Mouse (Mus musculus): ENCODE measurements at regions not wholly inside any gene's neighbourhood (a gene's known extent, or its start where the extent isn't known, plus 50 kb on each side); places are given as distances from the start of the nearest gene placed in this dataset.

- no peak for DNase-seq
Measured at GRCm38 (mm10) chr3:42129821-42130560, 387.6 kb downstream of the D3Ertd751e start.

- DNase-seq: no peak
Measured at GRCm38 (mm10) chr3:42132322-42132721, 389.9 kb downstream of the D3Ertd751e start.

GRCm38 (mm10) chr3:42153372-42153771 lies 411.0 kb downstream of the D3Ertd751e start:
- DNase-seq: peak; percentile 15 to 24

- no peak for DNase-seq
Measured at GRCm38 (mm10) chr3:42154909-42155308, 412.5 kb downstream of the D3Ertd751e start.

- peak in 1 of 2 experiments; percentile 1 for DNase-seq
Measured at GRCm38 (mm10) chr3:42163666-42164065, 421.3 kb downstream of the D3Ertd751e start.

- peak; percentile 5 to 13 for DNase-seq
Measured at GRCm38 (mm10) chr3:42199206-42199605, 456.8 kb downstream of the D3Ertd751e start.

- no peak for DNase-seq
Measured at GRCm38 (mm10) chr3:42201373-42201772, 459.0 kb downstream of the D3Ertd751e start.

GRCm38 (mm10) chr3:42205640-42206039 lies 463.2 kb downstream of the D3Ertd751e start:
- no peak for DNase-seq

GRCm38 (mm10) chr3:42211420-42211819 lies 469.0 kb downstream of the D3Ertd751e start:
- DNase-seq: no peak

- DNase-seq: no peak
Measured at GRCm38 (mm10) chr3:42212456-42212855, 470.0 kb downstream of the D3Ertd751e start.

GRCm38 (mm10) chr3:42213163-42213562 lies 470.8 kb downstream of the D3Ertd751e start:
- DNase-seq: no peak

- peak; percentile 10 to 16 for DNase-seq
Measured at GRCm38 (mm10) chr3:42214624-42215276, 472.3 kb downstream of the D3Ertd751e start.

- DNase-seq: no peak
Measured at GRCm38 (mm10) chr3:42218719-42219118, 476.3 kb downstream of the D3Ertd751e start.

GRCm38 (mm10) chr3:42227679-42228398 lies 485.4 kb downstream of the D3Ertd751e start:
- DNase-seq: peak; percentile 83 to 84

GRCm38 (mm10) chr3:42228399-42228755 lies 486.0 kb downstream of the D3Ertd751e start:
- peak; percentile 39 to 62 for DNase-seq

- DNase-seq: no peak
Measured at GRCm38 (mm10) chr3:42232268-42232667, 489.9 kb downstream of the D3Ertd751e start.

- no peak for DNase-seq
Measured at GRCm38 (mm10) chr3:42233756-42234155, 491.3 kb downstream of the D3Ertd751e start.

- no peak for DNase-seq
Measured at GRCm38 (mm10) chr3:42235515-42235914, 493.1 kb downstream of the D3Ertd751e start.

Measured in cerebellum, postnatal 14 days (tissue).